Mouse (Mus musculus): ENCODE results near the gene Cd80. TPM values are rescaled to one million over a fixed set of nuclear protein-coding genes. Genes with fewer than 3 reads are reported as not detected.

Cd80 gene
- total and polyA plus RNA-seq, 2 experiments from 2014 or later = 0.33 TPM

GRCm38 (mm10) chr16:38458600-38459280, 3.4 kb downstream of the Cd80 start:
- Histone ChIP-seq H3K9me3 (ENCODE audit: low read length) (no peaks in the 10 kb centered on the region), H3K4me3 (ENCODE audit: low read depth, low read length) (no peak overlapping the region), H3K4me2 (ENCODE audit: low read depth, low read length, poor library complexity, severe bottlenecking) (no peak overlapping the region), H3K36me3 (ENCODE audit: insufficient read depth, low read length) (no peaks in the 10 kb centered on the region), H3K27me3 (ENCODE audit: insufficient read depth, low read length) (no peaks in the 10 kb centered on the region), H3K9ac (replicated peaks; ENCODE audit: low read length, poor library complexity, severe bottlenecking) (no peak overlapping the region), H3K27ac (ENCODE audit: low read depth, low read length) (no peak overlapping the region), H3K4me1 (ENCODE audit: insufficient read depth, low read length) (no peaks in the 10 kb centered on the region)
- no peak for TF ChIP-seq CTCF (IDR thresholded peaks at IDR 0.05)
- DNase-seq (ENCODE audit: low spot score) (no peak), ATAC-seq (ENCODE audit: low FRiP score) (no peak)
- 69% methylated on average over 6 of the region's 6 CpGs for WGBS

GRCm38 (mm10) chr16:38459990-38460389, 4.6 kb downstream of the Cd80 start:
- 91% methylated on average over 4 of the region's 4 CpGs for WGBS
- no peaks in the 10 kb centered on the region for H3K27me3 ChIP-seq (ENCODE audit: insufficient read depth, low read length)
- H3K9ac ChIP-seq (replicated peaks; ENCODE audit: low read length, poor library complexity, severe bottlenecking) = no peak overlapping the region
- no peak for TF ChIP-seq CTCF (IDR thresholded peaks at IDR 0.05)
- H3K9me3 ChIP-seq (ENCODE audit: low read length) = no peaks in the 10 kb centered on the region
- no peak overlapping the region for H3K4me2 ChIP-seq (ENCODE audit: low read depth, low read length, poor library complexity, severe bottlenecking)
- no peak overlapping the region for H3K4me3 ChIP-seq (ENCODE audit: low read depth, low read length)
- DNase-seq (ENCODE audit: low spot score) (no peak), ATAC-seq (ENCODE audit: low FRiP score) (no peak)
- H3K4me1 ChIP-seq (ENCODE audit: insufficient read depth, low read length) = no peaks in the 10 kb centered on the region
- H3K27ac ChIP-seq (ENCODE audit: low read depth, low read length) = no peak overlapping the region
- H3K36me3 ChIP-seq (ENCODE audit: insufficient read depth, low read length) = no peaks in the 10 kb centered on the region

- no peak for TF ChIP-seq CTCF (IDR thresholded peaks at IDR 0.05)
- Histone ChIP-seq H3K27me3 (ENCODE audit: insufficient read depth, low read length) (no peaks in the 10 kb centered on the region), H3K36me3 (ENCODE audit: insufficient read depth, low read length) (no peaks in the 10 kb centered on the region), H3K9me3 (ENCODE audit: low read length) (no peaks in the 10 kb centered on the region), H3K4me2 (ENCODE audit: low read depth, low read length, poor library complexity, severe bottlenecking) (no peak overlapping the region), H3K4me1 (ENCODE audit: insufficient read depth, low read length) (no peaks in the 10 kb centered on the region), H3K4me3 (ENCODE audit: low read depth, low read length) (no peak overlapping the region), H3K27ac (ENCODE audit: low read depth, low read length) (no peak overlapping the region), H3K9ac (replicated peaks; ENCODE audit: low read length, poor library complexity, severe bottlenecking) (no peak overlapping the region)
- DNase-seq (ENCODE audit: low spot score) (no peak), ATAC-seq (ENCODE audit: low FRiP score) (no peak)
- 80% methylated on average over 8 of the region's 8 CpGs for WGBS
These were observed 6.4 kb downstream of the Cd80 start for GRCm38 (mm10) chr16:38461749-38462148.

DNA sequence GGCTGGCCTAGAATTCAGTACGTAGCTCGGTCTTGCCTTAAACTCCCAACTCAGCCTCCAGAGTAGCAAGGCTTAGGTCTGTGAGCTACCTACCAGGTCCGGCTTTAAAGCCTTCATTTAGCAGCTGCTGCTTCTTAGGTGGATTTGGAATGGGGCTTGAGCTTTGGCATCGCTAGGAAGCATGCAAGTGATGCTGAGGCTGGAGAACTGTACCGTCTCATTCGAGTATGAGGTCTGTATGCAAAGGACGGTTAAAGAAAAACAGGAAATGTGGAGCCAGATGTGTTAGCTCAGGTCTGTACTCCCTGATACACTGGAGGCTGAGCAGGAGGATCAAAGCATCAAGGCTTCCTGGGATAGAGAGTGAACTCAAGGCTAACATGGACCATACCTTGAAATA, 6.8 kb downstream of the Cd80 start:
- Histone ChIP-seq H3K9ac (replicated peaks; ENCODE audit: low read length, poor library complexity, severe bottlenecking) (no peak overlapping the region), H3K27me3 (ENCODE audit: insufficient read depth, low read length) (no peaks in the 10 kb centered on the region), H3K36me3 (ENCODE audit: insufficient read depth, low read length) (no peaks in the 10 kb centered on the region), H3K9me3 (ENCODE audit: low read length) (no peaks in the 10 kb centered on the region), H3K4me2 (ENCODE audit: low read depth, low read length, poor library complexity, severe bottlenecking) (no peak overlapping the region), H3K27ac (ENCODE audit: low read depth, low read length) (no peak overlapping the region), H3K4me1 (ENCODE audit: insufficient read depth, low read length) (no peaks in the 10 kb centered on the region), H3K4me3 (ENCODE audit: low read depth, low read length) (no peak overlapping the region)
- ATAC-seq (ENCODE audit: low FRiP score) (no peak), DNase-seq (ENCODE audit: low spot score) (no peak)
- 87% methylated on average over 7 of the region's 7 CpGs for WGBS
- no peak for TF ChIP-seq CTCF (IDR thresholded peaks at IDR 0.05)

DNA sequence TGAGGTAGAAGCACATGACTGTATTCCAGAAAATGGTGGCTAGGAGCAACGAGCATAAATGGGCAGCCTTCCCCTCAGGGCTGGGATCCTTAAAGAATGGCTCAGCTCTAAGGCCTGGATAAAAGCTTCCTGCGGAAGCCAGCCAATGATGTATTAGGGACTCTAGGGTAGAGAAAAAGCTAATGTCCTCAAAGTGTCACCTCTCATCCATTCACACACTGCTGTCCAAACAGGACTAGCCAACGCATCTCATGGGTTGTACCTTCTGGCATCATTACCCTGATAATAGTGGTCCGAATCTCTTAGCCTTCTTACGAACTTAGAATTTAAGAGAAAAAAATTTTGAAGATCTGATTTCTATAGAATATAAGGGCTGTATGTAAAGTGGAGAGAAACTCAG, 7.9 kb downstream of the Cd80 start:
- ATAC-seq (ENCODE audit: low FRiP score) = no peak
- 88% methylated on average over 5 of the region's 5 CpGs for WGBS

DNA sequence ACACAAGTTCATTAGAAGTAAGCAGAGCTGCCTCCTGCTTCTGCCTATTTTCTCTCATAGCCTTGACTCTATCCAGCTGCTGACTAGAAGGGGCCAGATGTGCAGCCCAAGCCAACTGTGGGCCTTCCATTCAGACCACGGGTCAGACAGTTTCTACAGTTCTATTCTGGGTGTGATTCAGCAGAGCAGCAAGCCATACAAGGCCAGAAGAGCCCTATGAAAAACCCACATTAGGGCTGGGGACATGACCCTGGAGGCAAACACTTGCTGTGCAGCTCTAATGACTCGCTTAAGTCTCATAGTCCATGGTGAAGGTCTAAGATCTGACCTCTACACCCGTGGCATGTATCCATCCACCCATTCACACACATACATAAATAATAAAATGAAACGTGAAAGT, 10.7 kb downstream of the Cd80 start:
- WGBS = 84% methylated on average over 4 of the region's 4 CpGs
- Histone ChIP-seq H3K9me3 (ENCODE audit: low read length) (no peaks in the 10 kb centered on the region), H3K4me1 (ENCODE audit: insufficient read depth, low read length) (no peaks in the 10 kb centered on the region), H3K4me3 (ENCODE audit: low read depth, low read length) (no peak overlapping the region), H3K36me3 (ENCODE audit: insufficient read depth, low read length) (no peaks in the 10 kb centered on the region), H3K27ac (ENCODE audit: low read depth, low read length) (no peak overlapping the region), H3K9ac (replicated peaks; ENCODE audit: low read length, poor library complexity, severe bottlenecking) (no peak overlapping the region), H3K4me2 (ENCODE audit: low read depth, low read length, poor library complexity, severe bottlenecking) (no peak overlapping the region), H3K27me3 (ENCODE audit: insufficient read depth, low read length) (no peaks in the 10 kb centered on the region)
- no peak for TF ChIP-seq CTCF (IDR thresholded peaks at IDR 0.05)
- DNase-seq (ENCODE audit: low spot score) (no peak), ATAC-seq (ENCODE audit: low FRiP score) (no peak)

More for the DNA sequence above, 7.9 kb downstream of the Cd80 start:
- no peak overlapping the region for H3K4me3 ChIP-seq (ENCODE audit: low read depth, low read length)
- no peak for DNase-seq (ENCODE audit: low spot score)
- no peaks in the 10 kb centered on the region for H3K9me3 ChIP-seq (ENCODE audit: low read length)
- H3K4me1 ChIP-seq (ENCODE audit: insufficient read depth, low read length) = no peaks in the 10 kb centered on the region
- H3K27me3 ChIP-seq (ENCODE audit: insufficient read depth, low read length) = no peaks in the 10 kb centered on the region
- no peak for TF ChIP-seq CTCF (IDR thresholded peaks at IDR 0.05)
- no peaks in the 10 kb centered on the region for H3K36me3 ChIP-seq (ENCODE audit: insufficient read depth, low read length)
- H3K9ac ChIP-seq (replicated peaks; ENCODE audit: low read length, poor library complexity, severe bottlenecking) = no peak overlapping the region
- H3K27ac ChIP-seq (ENCODE audit: low read depth, low read length) = no peak overlapping the region
- no peak overlapping the region for H3K4me2 ChIP-seq (ENCODE audit: low read depth, low read length, poor library complexity, severe bottlenecking)
